Mouse (Mus musculus) kidney, adult 2 months (tissue): ENCODE measurements around the gene Ptprb. TPM values are rescaled to one million over a fixed set of nuclear protein-coding genes. Genes with fewer than 3 reads are reported as not detected.
A peak's percentile ranks its signal among the peaks of the same experiment; 100 is the strongest.

ENCODE experiments used
- DNase-seq: peaks from one replicate; pipeline ENCODE4 v3.0.0; 2021
- H3K27ac ChIP-seq: fragments of 200-500 bp; 2 replicates; pipeline ENCODE4 v1.5.1; 2012; ENCODE audit warnings: low read depth, low read length, control low read depth, inconsistent platforms; ENCODE audit not compliant: insufficient read depth
- H3K27me3 ChIP-seq: fragments of 200-500 bp; replicated peaks from 2 replicates; pipeline ENCODE4 v1.6.1; 2012; ENCODE audit warnings: mild to moderate bottlenecking, moderate library complexity, low read length, inconsistent platforms; ENCODE audit not compliant: control insufficient read depth, insufficient read depth
- H3K36me3 ChIP-seq: fragments of 200-500 bp; 2 replicates; pipeline ENCODE4 v1.6.1; 2012; ENCODE audit warnings: mild to moderate bottlenecking, moderate library complexity, low read length, inconsistent platforms; ENCODE audit not compliant: control insufficient read depth, insufficient read depth
- H3K4me1 ChIP-seq: fragments of 200-500 bp; 2 replicates; pipeline ENCODE4 v1.6.1; 2011; ENCODE audit warnings: low read length; ENCODE audit not compliant: control insufficient read depth, insufficient read depth
- H3K4me3 ChIP-seq: fragments of 200-500 bp; 2 replicates; pipeline ENCODE4 v1.5.1; 2011; ENCODE audit warnings: mild to moderate bottlenecking, low read depth, low read length, control low read depth; ENCODE audit not compliant: insufficient read depth
- CTCF ChIP-seq: fragments of 200-500 bp; conservative IDR thresholded peaks from 2 replicates; pipeline ENCODE4 v1.5.1; 2011; ENCODE audit warnings: low read depth, mild to moderate bottlenecking, control low read depth, low read length, moderate library complexity, mixed read lengths; ENCODE audit not compliant: insufficient read depth, insufficient read length
- POLR2A ChIP-seq: fragments of 200-500 bp; IDR thresholded peaks from one replicate; pipeline ENCODE4 v1.6.1; 2011; ENCODE audit warnings: low read depth, low read length, control low read depth
- WGBS: fragments of 180-500 bp; shearing (Covaris S2); methylation state at CpG from one replicate; pipeline ENCODE4 v1.1.7; 2018; 5-methylcytosine and 5-hydroxymethylcytosine counted together
- polyA plus RNA-seq: library from polyadenylated mRNA; depleted of rRNA; stranded (reverse); fragments of >200 nt; gene quantifications from 2 replicates; pipeline ENCODE4 v1.2.3, GENCODE M21; 2012

The Ptprb gene
- polyA plus RNA-seq, 1 experiment: 12.5 TPM

DNA sequence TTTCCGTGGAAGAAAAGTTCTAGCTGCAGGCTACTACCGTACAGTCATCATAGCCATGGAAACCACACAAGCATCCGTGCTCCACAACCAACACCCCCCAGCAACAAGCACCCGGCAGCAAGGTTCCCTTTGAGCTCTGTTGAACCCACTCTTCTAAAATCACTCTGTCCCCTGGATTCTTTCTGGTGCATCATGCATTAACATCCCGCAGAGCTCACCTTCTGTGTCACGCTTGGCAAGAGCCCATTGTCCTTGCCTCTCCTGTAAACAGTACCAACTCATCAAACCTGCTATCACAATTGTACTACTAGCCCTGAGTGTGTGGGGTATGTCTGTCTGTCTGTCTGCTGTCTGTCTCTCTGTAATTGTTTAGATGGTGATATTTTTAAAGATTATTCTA, 98.8 kb downstream of the Ptprb start:
- WGBS: 94% methylated on average over 6 of the region's 6 CpGs
- no peak for DNase-seq
- Histone ChIP-seq H3K27ac (no peak overlapping the region), H3K27me3 (no peaks in the 10 kb centered on the region), H3K36me3 (no peaks in the 10 kb centered on the region), H3K4me1 (no peaks in the 10 kb centered on the region), H3K4me3 (no peak overlapping the region)
- no peak for TF ChIP-seq POLR2A
- TF ChIP-seq CTCF: no peak

GRCm38 (mm10) chr10:116376853-116377252, 101.5 kb downstream of the Ptprb start:
- Histone ChIP-seq H3K36me3 (no peaks in the 10 kb centered on the region), H3K4me1 (no peaks in the 10 kb centered on the region), H3K4me3 (no peak overlapping the region), H3K27ac (no peak overlapping the region), H3K27me3 (no peaks in the 10 kb centered on the region)
- 57% methylated on average over 4 of the region's 4 CpGs for WGBS
- no peak for DNase-seq
- TF ChIP-seq POLR2A (no peak), CTCF (no peak)

DNA sequence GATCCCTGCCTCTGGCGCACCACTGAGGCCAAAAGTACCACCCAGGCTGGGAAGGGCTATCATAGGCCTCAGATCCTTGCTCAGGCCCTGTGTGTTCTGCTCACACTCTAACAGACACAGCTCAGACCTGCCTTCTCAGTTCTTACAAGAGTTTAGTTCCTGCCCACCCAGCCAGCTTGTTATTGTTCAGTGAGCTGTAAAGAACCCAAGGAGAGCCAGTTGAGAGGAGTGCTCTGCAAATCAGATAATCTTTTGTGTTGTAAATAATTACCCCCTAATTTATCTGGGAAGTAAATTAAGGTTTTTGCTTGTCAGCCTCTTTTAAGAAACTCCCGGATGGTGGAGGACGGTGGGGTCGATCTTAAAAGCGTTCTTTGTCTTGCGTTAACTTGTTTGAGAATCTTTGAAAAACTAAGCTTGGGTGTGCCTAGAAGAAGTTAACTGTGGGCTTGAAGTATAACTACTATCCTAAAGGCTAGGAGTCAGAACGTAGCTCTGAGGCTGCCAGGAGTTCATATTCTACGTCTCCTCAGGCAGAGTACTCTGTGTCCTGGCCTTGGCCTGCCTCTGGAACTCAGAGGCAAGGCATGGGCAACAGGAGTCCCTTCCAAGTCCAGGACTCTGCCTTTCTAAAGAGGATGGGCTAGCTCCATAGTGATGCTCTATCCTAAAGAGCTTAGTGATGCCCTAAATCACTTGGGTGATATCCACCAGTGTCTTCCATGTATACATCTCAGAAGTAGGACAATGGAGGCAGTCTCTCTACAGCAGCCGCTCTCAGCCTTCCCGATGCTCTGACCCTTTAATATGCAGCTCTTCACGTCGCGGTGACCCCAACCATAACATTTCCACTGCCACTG, 107.7 kb downstream of the Ptprb start:
- no peak for TF ChIP-seq POLR2A
- no peak for TF ChIP-seq CTCF
- Histone ChIP-seq H3K27ac (no peak overlapping the region), H3K36me3 (no peaks in the 10 kb centered on the region), H3K4me3 (no peak overlapping the region), H3K4me1 (no peaks in the 10 kb centered on the region), H3K27me3 (no peaks in the 10 kb centered on the region)
- 60% methylated on average over 13 of the region's 13 CpGs for WGBS
- DNase-seq: peak; percentile 54

DNA sequence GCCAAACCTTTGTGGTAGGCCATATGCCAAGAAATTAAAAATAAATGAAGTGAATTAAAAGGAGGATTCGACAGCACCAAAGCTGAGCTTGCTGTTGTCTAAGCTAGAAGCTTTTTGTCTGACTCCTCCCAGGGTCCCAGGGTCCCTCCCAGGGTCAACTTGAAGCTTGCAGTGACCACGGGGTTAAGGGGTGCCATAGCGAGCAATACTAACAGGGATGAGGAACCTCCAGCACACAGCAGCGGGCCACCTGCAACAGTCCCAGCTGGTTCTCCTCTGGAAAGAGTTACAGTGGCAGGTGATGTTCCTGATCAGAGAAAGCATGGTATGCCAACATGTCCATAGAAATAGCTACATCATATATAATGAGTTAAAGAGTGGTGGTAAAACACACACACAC, 109.1 kb downstream of the Ptprb start:
- Histone ChIP-seq H3K4me1 (no peaks in the 10 kb centered on the region), H3K27ac (no peak overlapping the region), H3K27me3 (no peaks in the 10 kb centered on the region), H3K36me3 (no peaks in the 10 kb centered on the region), H3K4me3 (no peak overlapping the region)
- DNase-seq: no peak
- whole genome bisulfite sequencing: 76% methylated on average over 4 of the region's 4 CpGs
- no peak for TF ChIP-seq CTCF
- no peak for TF ChIP-seq POLR2A

DNA sequence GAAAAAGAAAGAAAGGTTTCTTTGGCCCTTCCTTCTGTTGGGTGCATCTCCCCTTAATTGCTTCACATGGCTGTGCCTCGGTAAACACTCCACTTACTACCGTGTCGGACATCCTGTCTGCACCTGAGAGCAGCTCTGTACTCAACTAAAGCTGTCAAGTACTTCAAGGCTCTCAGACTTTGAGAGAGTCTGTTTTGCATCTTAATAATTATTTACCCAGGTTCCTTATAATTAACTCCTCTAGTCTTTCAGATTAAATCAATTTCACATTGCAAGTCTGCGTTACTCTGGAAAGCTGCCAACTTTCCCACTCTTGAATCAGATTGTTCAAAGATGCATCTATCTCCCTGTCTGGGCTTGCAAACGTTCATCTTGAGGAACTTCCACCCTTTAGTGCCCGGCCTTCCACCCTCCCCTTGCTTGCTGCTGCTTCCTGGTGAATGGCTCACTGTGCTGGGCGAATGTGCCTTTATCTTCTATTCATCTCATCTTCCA, 111.1 kb downstream of the Ptprb start:
- H3K27ac ChIP-seq: no peak overlapping the region
- no peaks in the 10 kb centered on the region for H3K4me1 ChIP-seq
- TF ChIP-seq POLR2A (no peak), CTCF (no peak)
- H3K36me3 ChIP-seq: no peaks in the 10 kb centered on the region
- peak; percentile 46 for DNase-seq
- WGBS: 22% methylated on average over 7 of the region's 7 CpGs
- H3K27me3 ChIP-seq: no peaks in the 10 kb centered on the region
- no peak overlapping the region for H3K4me3 ChIP-seq

GRCm38 (mm10) chr10:116388840-116389239, 113.5 kb downstream of the Ptprb start:
- Histone ChIP-seq H3K4me1 (no peaks in the 10 kb centered on the region), H3K27me3 (no peaks in the 10 kb centered on the region), H3K36me3 (no peaks in the 10 kb centered on the region), H3K4me3 (no peak overlapping the region), H3K27ac (no peak overlapping the region)
- WGBS: 59% methylated on average over 6 of the region's 6 CpGs
- no peak for TF ChIP-seq CTCF
- TF ChIP-seq POLR2A: no peak
- DNase-seq: no peak

GRCm38 (mm10) chr10:116393790-116394475, 118.6 kb downstream of the Ptprb start:
- no peaks in the 10 kb centered on the region for H3K36me3 ChIP-seq
- H3K4me1 ChIP-seq: no peaks in the 10 kb centered on the region
- 65% methylated on average over 9 of the region's 9 CpGs for WGBS
- H3K27ac ChIP-seq: no peak overlapping the region
- no peak for DNase-seq
- no peaks in the 10 kb centered on the region for H3K27me3 ChIP-seq
- TF ChIP-seq CTCF: no peak
- TF ChIP-seq POLR2A: no peak
- no peak overlapping the region for H3K4me3 ChIP-seq
